Mouse (Mus musculus): ENCODE measurements at regions not wholly inside any gene's neighbourhood (a gene's known extent, or its start where the extent isn't known, plus 50 kb on each side); places are given as distances from the start of the nearest gene placed in this dataset.

DNA sequence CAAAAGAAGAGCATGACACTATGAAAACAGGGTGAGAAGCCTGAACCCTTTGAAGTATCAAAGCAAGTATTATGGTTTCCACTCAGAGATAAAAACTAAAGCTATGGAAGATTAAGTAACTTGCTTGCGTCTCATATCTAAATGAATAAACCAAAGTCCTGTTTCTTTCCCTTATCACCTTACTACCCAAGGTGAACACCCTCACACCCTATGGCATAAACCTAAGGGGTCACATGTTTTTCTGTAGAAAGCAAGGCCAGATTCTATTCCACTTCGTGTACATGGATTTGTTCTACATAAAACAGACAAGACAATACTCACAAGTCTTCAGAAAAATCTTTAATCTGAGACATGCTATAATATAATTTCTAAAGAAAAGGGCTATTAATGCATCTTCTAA, 629.6 kb upstream of the Adgra3 start:
- Histone ChIP-seq H3K4me3 (ENCODE audit: low read depth, low read length) (no peak overlapping the region), H3K4me2 (replicated peaks; ENCODE audit: low read depth, low read length) (no peak overlapping the region), H3K36me3 (ENCODE audit: control insufficient read depth, insufficient read depth, low read length) (no peaks in the 10 kb centered on the region), H3K4me1 (replicated peaks; ENCODE audit: control insufficient read depth, insufficient read depth, low read length) (no peaks in the 10 kb centered on the region), H3K27ac (ENCODE audit: low read depth, low read length) (no peak overlapping the region), H3K9ac (ENCODE audit: low read depth, low read length) (no peak overlapping the region), H3K27me3 (ENCODE audit: control insufficient read depth, insufficient read depth, low read length) (no peaks in the 10 kb centered on the region), H3K9me3 (ENCODE audit: control insufficient read depth, low read length) (no peaks in the 10 kb centered on the region)
- no peak for ATAC-seq (ENCODE audit: low FRiP score)
- WGBS: 86% methylated on average over 2 of the region's 2 CpGs
- DNase-seq (ENCODE audit: low spot score): no peak

DNA sequence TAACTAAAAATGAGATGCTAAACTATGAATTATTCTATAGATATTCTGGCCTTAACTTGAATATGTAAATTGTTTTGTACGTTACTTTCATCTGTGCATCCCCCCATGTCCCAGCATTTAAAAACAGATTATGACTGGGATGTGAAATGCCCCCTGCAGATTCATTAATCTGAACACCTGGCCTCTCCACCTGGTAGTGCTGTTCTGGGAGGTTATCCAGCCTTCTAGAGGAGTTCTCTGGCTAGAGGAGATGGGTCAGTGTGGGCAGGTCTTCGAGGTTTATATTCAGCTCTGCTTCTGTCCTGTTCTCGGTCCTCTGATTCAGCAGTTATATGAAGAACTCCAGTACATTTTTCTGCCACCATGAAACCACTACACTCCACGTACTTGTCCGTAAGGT, 625.2 kb upstream of the Adgra3 start:
- Histone ChIP-seq H3K9me3 (ENCODE audit: control insufficient read depth, low read length) (no peaks in the 10 kb centered on the region), H3K9ac (ENCODE audit: low read depth, low read length) (no peak overlapping the region), H3K27ac (ENCODE audit: low read depth, low read length) (no peak overlapping the region), H3K4me2 (replicated peaks; ENCODE audit: low read depth, low read length) (no peak overlapping the region), H3K4me3 (ENCODE audit: low read depth, low read length) (no peak overlapping the region), H3K36me3 (ENCODE audit: control insufficient read depth, insufficient read depth, low read length) (no peaks in the 10 kb centered on the region), H3K4me1 (replicated peaks; ENCODE audit: control insufficient read depth, insufficient read depth, low read length) (no peaks in the 10 kb centered on the region), H3K27me3 (ENCODE audit: control insufficient read depth, insufficient read depth, low read length) (no peaks in the 10 kb centered on the region)
- WGBS: 91% methylated on average over 5 of the region's 5 CpGs
- ATAC-seq (ENCODE audit: low FRiP score) (no peak), DNase-seq (ENCODE audit: low spot score) (no peak)

DNA sequence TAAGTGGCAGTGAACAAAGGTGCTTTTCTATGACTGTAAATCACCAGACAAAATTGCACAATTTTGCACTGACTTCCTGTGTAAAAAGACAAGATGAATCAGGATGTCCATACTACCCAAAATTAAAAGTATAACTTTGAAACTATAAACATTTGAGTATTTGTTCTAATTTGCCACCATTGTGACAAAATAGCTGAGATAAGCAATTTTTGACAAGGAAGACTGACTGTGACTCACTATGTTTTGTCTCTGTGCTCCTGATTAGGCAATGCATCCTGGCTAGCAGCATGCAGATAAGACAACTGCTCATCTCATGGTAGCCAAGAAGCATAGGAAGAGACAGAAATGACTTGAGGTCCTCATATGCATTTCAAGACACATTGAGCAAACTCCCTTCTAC, 577.7 kb upstream of the Adgra3 start:
- no peaks in the 10 kb centered on the region for H3K9me3 ChIP-seq (ENCODE audit: control insufficient read depth, low read length)
- no peak overlapping the region for H3K9ac ChIP-seq (ENCODE audit: low read depth, low read length)
- H3K4me2 ChIP-seq (replicated peaks; ENCODE audit: low read depth, low read length): no peak overlapping the region
- H3K27ac ChIP-seq (ENCODE audit: low read depth, low read length): no peak overlapping the region
- H3K4me1 ChIP-seq (replicated peaks; ENCODE audit: control insufficient read depth, insufficient read depth, low read length): no peaks in the 10 kb centered on the region
- no peak for DNase-seq (ENCODE audit: low spot score)
- H3K4me3 ChIP-seq (ENCODE audit: low read depth, low read length): no peak overlapping the region
- no peak for ATAC-seq (ENCODE audit: low FRiP score)
- H3K36me3 ChIP-seq (ENCODE audit: control insufficient read depth, insufficient read depth, low read length): no peaks in the 10 kb centered on the region
- H3K27me3 ChIP-seq (ENCODE audit: control insufficient read depth, insufficient read depth, low read length): no peaks in the 10 kb centered on the region

DNA sequence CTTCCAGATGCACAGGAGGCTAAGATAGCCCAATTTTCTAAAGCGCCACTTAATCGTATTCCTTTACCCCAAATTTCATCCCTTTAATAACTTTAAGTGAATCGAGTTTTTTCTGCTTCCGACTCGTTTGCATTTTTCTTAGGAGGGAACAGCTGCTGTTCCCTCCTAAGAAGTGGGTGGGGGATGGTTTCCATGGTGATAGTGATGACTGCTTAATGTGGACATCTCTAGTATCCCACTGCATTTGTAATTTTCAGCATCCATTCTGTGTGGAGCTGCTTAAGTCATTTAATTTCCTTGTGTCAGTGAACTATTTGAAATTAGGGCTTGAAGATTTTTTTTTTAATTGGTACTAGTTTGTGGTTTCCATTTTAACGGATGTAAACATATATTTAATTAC, 567.8 kb upstream of the Adgra3 start:
- Histone ChIP-seq H3K9ac (ENCODE audit: low read depth, low read length) (no peak overlapping the region), H3K4me1 (replicated peaks; ENCODE audit: control insufficient read depth, insufficient read depth, low read length) (no peaks in the 10 kb centered on the region), H3K27me3 (ENCODE audit: control insufficient read depth, insufficient read depth, low read length) (no peaks in the 10 kb centered on the region), H3K4me2 (replicated peaks; ENCODE audit: low read depth, low read length) (no peak overlapping the region), H3K9me3 (ENCODE audit: control insufficient read depth, low read length) (no peaks in the 10 kb centered on the region), H3K4me3 (ENCODE audit: low read depth, low read length) (no peak overlapping the region), H3K36me3 (ENCODE audit: control insufficient read depth, insufficient read depth, low read length) (no peaks in the 10 kb centered on the region), H3K27ac (ENCODE audit: low read depth, low read length) (no peak overlapping the region)
- ATAC-seq (ENCODE audit: low FRiP score) (peak; percentile 72), DNase-seq (ENCODE audit: low spot score) (peak; percentile 25)
- 78% methylated on average over 6 of the region's 6 CpGs for WGBS

DNA sequence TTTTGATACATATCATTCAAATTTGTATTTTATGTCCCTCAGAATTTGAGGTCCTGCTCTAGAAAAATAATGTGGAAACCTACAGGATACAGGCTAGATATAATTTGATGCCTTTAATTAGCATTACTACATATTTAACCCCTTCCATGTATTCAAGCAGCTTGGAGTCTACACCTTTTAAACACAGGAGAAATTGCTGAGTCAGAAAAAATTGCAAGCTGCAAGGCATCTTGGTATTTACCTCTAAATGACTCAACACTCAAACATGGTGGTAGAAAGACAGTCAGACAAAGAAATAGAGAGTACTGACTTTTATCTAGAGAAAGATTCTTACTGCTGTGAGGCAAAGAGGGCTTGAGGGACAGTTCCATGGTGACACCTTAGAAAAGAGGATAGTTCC, 565.4 kb upstream of the Adgra3 start:
- H3K27ac ChIP-seq (ENCODE audit: low read depth, low read length): no peak overlapping the region
- no peak overlapping the region for H3K4me2 ChIP-seq (replicated peaks; ENCODE audit: low read depth, low read length)
- DNase-seq (ENCODE audit: low spot score) (no peak), ATAC-seq (ENCODE audit: low FRiP score) (no peak)
- H3K27me3 ChIP-seq (ENCODE audit: control insufficient read depth, insufficient read depth, low read length): no peaks in the 10 kb centered on the region
- no peaks in the 10 kb centered on the region for H3K4me1 ChIP-seq (replicated peaks; ENCODE audit: control insufficient read depth, insufficient read depth, low read length)
- no peak overlapping the region for H3K9ac ChIP-seq (ENCODE audit: low read depth, low read length)
- no peaks in the 10 kb centered on the region for H3K36me3 ChIP-seq (ENCODE audit: control insufficient read depth, insufficient read depth, low read length)
- H3K4me3 ChIP-seq (ENCODE audit: low read depth, low read length): no peak overlapping the region
- no peaks in the 10 kb centered on the region for H3K9me3 ChIP-seq (ENCODE audit: control insufficient read depth, low read length)
